Mouse (Mus musculus) kidney, adult 9 months (tissue): Measurements from ENCODE around the gene Trim2.

Source experiments
- DNase-seq: peaks from one replicate; pipeline ENCODE4 v3.0.0; 2022

The Trim2 gene

GRCm38 (mm10) chr3:84219166-84219710 lies 87.4 kb downstream of the Trim2 start:
- no peak for DNase-seq

GRCm38 (mm10) chr3:84218498-84218897 lies 88.2 kb downstream of the Trim2 start:
- DNase-seq = no peak

- DNase-seq = no peak
Observed at GRCm38 (mm10) chr3:84217961-84218351, 88.7 kb downstream of the Trim2 start.

- no peak for DNase-seq
Observed at GRCm38 (mm10) chr3:84217118-84217960, 89.3 kb downstream of the Trim2 start.

- DNase-seq = no peak
Observed at GRCm38 (mm10) chr3:84215743-84216360, 90.8 kb downstream of the Trim2 start.

- peak; percentile 82 for DNase-seq
Observed at GRCm38 (mm10) chr3:84215253-84215652, 91.4 kb downstream of the Trim2 start.

GRCm38 (mm10) chr3:84214501-84214900 lies 92.2 kb downstream of the Trim2 start:
- peak; percentile 97 for DNase-seq

GRCm38 (mm10) chr3:84211340-84211875 lies 95.3 kb downstream of the Trim2 start:
- DNase-seq = no peak

- no peak for DNase-seq
Observed at GRCm38 (mm10) chr3:84208917-84209513, 97.7 kb downstream of the Trim2 start.

- DNase-seq = no peak
Observed at GRCm38 (mm10) chr3:84208475-84208874, 98.2 kb downstream of the Trim2 start.

GRCm38 (mm10) chr3:84207366-84207765 lies 99.3 kb downstream of the Trim2 start:
- no peak for DNase-seq

- DNase-seq = no peak
Observed at GRCm38 (mm10) chr3:84206106-84206505, 100.6 kb downstream of the Trim2 start.

- no peak for DNase-seq
Observed at GRCm38 (mm10) chr3:84205650-84206049, 101.0 kb downstream of the Trim2 start.

- DNase-seq = no peak
Observed at GRCm38 (mm10) chr3:84204640-84205039, 102.0 kb downstream of the Trim2 start.

- DNase-seq = no peak
Observed at GRCm38 (mm10) chr3:84200559-84201420, 105.9 kb downstream of the Trim2 start.

GRCm38 (mm10) chr3:84199516-84199915 lies 107.2 kb downstream of the Trim2 start:
- no peak for DNase-seq

GRCm38 (mm10) chr3:84198229-84198628 lies 108.4 kb downstream of the Trim2 start:
- DNase-seq = no peak

GRCm38 (mm10) chr3:84193881-84194280 lies 112.8 kb downstream of the Trim2 start:
- DNase-seq = no peak

- no peak for DNase-seq
Observed at GRCm38 (mm10) chr3:84191141-84191881, 115.4 kb downstream of the Trim2 start.

GRCm38 (mm10) chr3:84190513-84191061 lies 116.1 kb downstream of the Trim2 start:
- no peak for DNase-seq

- peak; percentile 38 for DNase-seq
Observed at GRCm38 (mm10) chr3:84189629-84190173, 117.0 kb downstream of the Trim2 start.
